Mouse (Mus musculus): ENCODE results near the gene Tcp10a. TPM values are rescaled to one million over a fixed set of nuclear protein-coding genes. Genes with fewer than 3 reads are reported as not detected.

The Tcp10a gene
- not detected for polyA plus RNA-seq (2017; shearing (Covaris generic))

GRCm38 (mm10) chr17:7324346-7324745 lies at the start of gene Tcp10a:
Gene Tcp10a, plus strand, starts transcription at chr17:7324646.

DNA sequence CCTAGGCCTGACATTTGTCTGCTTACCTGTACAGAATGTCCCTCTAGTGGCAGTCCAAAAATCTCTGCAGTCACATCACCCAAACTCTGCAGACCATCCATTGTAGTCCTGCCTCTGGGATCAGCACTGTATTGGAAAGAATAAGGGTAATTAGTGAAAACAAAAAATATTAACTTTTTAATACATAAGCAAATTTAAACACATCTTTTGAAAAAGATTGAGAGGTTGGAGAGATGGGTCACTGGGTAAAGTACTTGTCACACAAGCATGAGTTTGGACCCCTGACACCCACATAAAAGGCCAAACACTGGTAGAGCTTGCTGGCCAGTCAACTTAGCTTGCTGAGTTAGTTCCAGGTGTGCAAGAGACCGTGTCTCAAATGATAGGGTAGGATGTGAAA lies 28.1 kb downstream of the Tcp10a start, which contains the start of gene Ttll2:
Ttll2 (minus strand) TSS at position 101 of the 400 bp plus-strand sequence.

GRCm38 (mm10) chr17:7371879-7372278 lies 47.4 kb downstream of the Tcp10a start, which contains the start of gene Gm49630:
Gene Gm49630, minus strand, starts transcription at chr17:7371979.

DNA sequence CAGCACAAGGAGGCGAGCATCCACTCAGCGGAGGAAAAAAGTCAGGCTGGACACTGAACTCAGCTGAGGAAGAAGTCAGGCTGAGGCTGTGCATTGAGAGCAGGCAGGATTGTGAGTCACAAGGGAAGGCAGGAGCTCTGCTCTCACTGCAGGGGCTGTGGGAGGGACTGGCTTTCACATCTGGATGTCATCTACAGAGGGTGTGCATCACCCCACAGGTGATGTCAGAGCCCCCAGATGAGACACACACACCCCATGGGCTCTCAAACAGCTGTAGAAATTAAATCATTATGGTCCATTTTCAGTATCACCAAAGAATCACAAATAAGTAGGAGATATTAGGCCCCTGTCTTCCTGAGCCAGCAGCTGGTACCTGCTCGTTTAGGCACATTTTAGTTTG lies 60.9 kb downstream of the Tcp10a start, which contains the start of gene Unc93a2:
Unc93a2 (minus strand) TSS at position 101 of the 400 bp plus-strand sequence.

Other genes starting within 250 kb of the Tcp10a start
- 0.29 TPM for gene Rps6ka2, start 154.5 kb upstream of the Tcp10a start, polyA plus RNA-seq (2017; shearing (Covaris generic))
- gene Ttll2, start 28.1 kb downstream of the Tcp10a start, polyA plus RNA-seq (2017; shearing (Covaris generic)): not detected
- gene Gm49630, start 47.3 kb downstream of the Tcp10a start, polyA plus RNA-seq (2017; shearing (Covaris generic)): not detected
- gene Unc93a2, start 60.8 kb downstream of the Tcp10a start, polyA plus RNA-seq (2017; shearing (Covaris generic)): not detected

Data from activated CD4-positive, CD25-positive, alpha-beta regulatory T cell, adult 9 weeks (primary cell).